Mouse (Mus musculus): Measurements from ENCODE around the gene Tmem11.

DNA sequence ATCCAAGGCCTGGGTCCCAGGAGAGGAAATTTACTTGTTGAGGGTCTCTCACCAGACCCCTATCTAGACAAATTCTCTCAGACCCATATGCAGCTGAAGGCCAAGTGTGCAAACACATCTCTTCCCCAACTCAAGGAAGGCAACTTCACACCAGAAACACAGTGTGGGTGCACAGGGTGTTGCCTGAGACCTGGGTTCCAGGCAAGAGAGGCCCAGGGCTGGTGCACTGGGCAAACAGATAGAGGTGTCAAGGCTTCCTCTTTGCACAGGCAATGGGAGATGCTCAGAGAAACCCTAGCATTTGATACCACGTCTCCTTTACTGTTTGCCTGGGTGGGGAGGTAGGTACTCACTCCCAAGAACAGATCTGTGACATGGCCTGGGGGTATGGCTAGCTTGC lies 45.9 kb upstream of the Tmem11 start:
- TF ChIP-seq CTCF (IDR thresholded peaks at IDR 0.05; ENCODE audit: low read depth) (no peak), EP300 (optimal IDR thresholded peaks at IDR 0.05) (no peak)
